In genomic region chr3:104235099-104235498, GRCm38 (mm10) we compare ENCODE assay signal across 17 mouse cellular contexts.
"Had no signal": no experiment of that assay in that cellular context is flagged by ENCODE, and none has a peak within 500 bp of the region (broad histone marks: within the 10 kb centered on the region; RNA-seq: fewer than 3 reads in every experiment).

No protein-coding gene starts in this region.

- H3K27ac ChIP-seq: neural tube, embryonic 12.5 days; neural tube, embryonic 13.5 days; neural tube, embryonic 15.5 days; stomach, embryonic 15.5 days; stomach, postnatal 0 days had no signal

- H3K4me3 ChIP-seq: neural tube, embryonic 12.5 days; neural tube, embryonic 13.5 days; neural tube, embryonic 15.5 days; stomach, embryonic 15.5 days had no signal

- DNase-seq: retina, postnatal 1 day; right cerebral cortex, adult 18-20 months; right cerebral cortex, postnatal 14 days; right cerebral cortex, postnatal 25 days; right cerebral cortex, postnatal 4 days; spleen, adult 18-20 months; thymus, adult 18-20 months; thymus, adult 2 months; thymus, postnatal 14 days; thymus, postnatal 25 days; thymus, postnatal 36 days; thymus, postnatal 4 days had no signal

- H3K36me3 ChIP-seq: neural tube, embryonic 12.5 days; neural tube, embryonic 13.5 days; neural tube, embryonic 15.5 days; stomach, embryonic 15.5 days had no signal

- H3K9ac ChIP-seq: neural tube, embryonic 12.5 days; neural tube, embryonic 13.5 days; neural tube, embryonic 15.5 days; stomach, embryonic 15.5 days had no signal

- H3K9me3 ChIP-seq: neural tube, embryonic 12.5 days; neural tube, embryonic 13.5 days; neural tube, embryonic 15.5 days; stomach, embryonic 15.5 days had no signal

- H3K4me2 ChIP-seq: neural tube, embryonic 12.5 days; neural tube, embryonic 13.5 days; neural tube, embryonic 15.5 days; stomach, embryonic 15.5 days had no signal

- H3K27me3 ChIP-seq: neural tube, embryonic 12.5 days; neural tube, embryonic 13.5 days; neural tube, embryonic 15.5 days; stomach, embryonic 15.5 days had no signal
